Mouse (Mus musculus) inflammation-experienced regulatory T-cells, adult 6 months (primary cell): Measurements from ENCODE around the gene Slc22a8. TPM values are rescaled to one million over a fixed set of nuclear protein-coding genes. Genes with fewer than 3 reads are reported as not detected.

Experiments used
- ATAC-seq: one replicate; pipeline ENCODE4 v1.8.0; 2017
- polyA plus RNA-seq, 3 experiments: library from polyadenylated mRNA; unstranded; fragments of 100-300 nt; shearing (Covaris generic); gene quantifications; one replicate each; pipeline ENCODE4 v1.2.1; 2017

The Slc22a8 gene
- not detected for polyA plus RNA-seq

GRCm38 (mm10) chr19:8590954-8591353 is at the start of gene Slc22a8:
Gene Slc22a8, plus strand, starts transcription at chr19:8591254.
- ATAC-seq = no peak

- no peak for ATAC-seq
Observed at GRCm38 (mm10) chr19:8558897-8559296, 32.2 kb upstream of the Slc22a8 start.

GRCm38 (mm10) chr19:8564021-8564420 is 27.0 kb upstream of the Slc22a8 start:
- ATAC-seq = no peak

GRCm38 (mm10) chr19:8564469-8564868 is 26.6 kb upstream of the Slc22a8 start:
- no peak for ATAC-seq

- ATAC-seq = no peak
Observed at GRCm38 (mm10) chr19:8565262-8565661, 25.8 kb upstream of the Slc22a8 start.

GRCm38 (mm10) chr19:8565985-8566384 is 25.1 kb upstream of the Slc22a8 start:
- no peak for ATAC-seq

- ATAC-seq = no peak
Observed at GRCm38 (mm10) chr19:8567104-8567880, 23.8 kb upstream of the Slc22a8 start.

GRCm38 (mm10) chr19:8569453-8569863 is 21.6 kb upstream of the Slc22a8 start:
- ATAC-seq = no peak

- no peak for ATAC-seq
Observed at GRCm38 (mm10) chr19:8570341-8571040, 20.6 kb upstream of the Slc22a8 start.

GRCm38 (mm10) chr19:8571746-8572145 is 19.3 kb upstream of the Slc22a8 start:
- ATAC-seq = no peak

- ATAC-seq = no peak
Observed at GRCm38 (mm10) chr19:8572485-8572884, 18.6 kb upstream of the Slc22a8 start.

- no peak for ATAC-seq
Observed at GRCm38 (mm10) chr19:8577432-8577831, 13.6 kb upstream of the Slc22a8 start.

GRCm38 (mm10) chr19:8578293-8578969 is 12.6 kb upstream of the Slc22a8 start:
- no peak for ATAC-seq

GRCm38 (mm10) chr19:8578970-8579342 is 12.1 kb upstream of the Slc22a8 start:
- no peak for ATAC-seq

- ATAC-seq = no peak
Observed at GRCm38 (mm10) chr19:8585298-8585697, 5.8 kb upstream of the Slc22a8 start.

GRCm38 (mm10) chr19:8585899-8586298 is 5.2 kb upstream of the Slc22a8 start:
- no peak for ATAC-seq

GRCm38 (mm10) chr19:8586350-8586749 is 4.7 kb upstream of the Slc22a8 start:
- no peak for ATAC-seq

- ATAC-seq = no peak
Observed at GRCm38 (mm10) chr19:8587315-8587714, 3.7 kb upstream of the Slc22a8 start.

GRCm38 (mm10) chr19:8592155-8592554 is 1.1 kb downstream of the Slc22a8 start:
- peak; percentile 67 for ATAC-seq

- ATAC-seq = no peak
Observed at GRCm38 (mm10) chr19:8592873-8593408, 1.9 kb downstream of the Slc22a8 start.

GRCm38 (mm10) chr19:8593833-8594232 is 2.8 kb downstream of the Slc22a8 start:
- ATAC-seq = no peak

GRCm38 (mm10) chr19:8594518-8594917 is 3.5 kb downstream of the Slc22a8 start:
- ATAC-seq = no peak

GRCm38 (mm10) chr19:8597269-8597668 is 6.2 kb downstream of the Slc22a8 start:
- no peak for ATAC-seq
